23 mouse cellular contexts compared by ENCODE assay signal in the genomic region with DNA sequence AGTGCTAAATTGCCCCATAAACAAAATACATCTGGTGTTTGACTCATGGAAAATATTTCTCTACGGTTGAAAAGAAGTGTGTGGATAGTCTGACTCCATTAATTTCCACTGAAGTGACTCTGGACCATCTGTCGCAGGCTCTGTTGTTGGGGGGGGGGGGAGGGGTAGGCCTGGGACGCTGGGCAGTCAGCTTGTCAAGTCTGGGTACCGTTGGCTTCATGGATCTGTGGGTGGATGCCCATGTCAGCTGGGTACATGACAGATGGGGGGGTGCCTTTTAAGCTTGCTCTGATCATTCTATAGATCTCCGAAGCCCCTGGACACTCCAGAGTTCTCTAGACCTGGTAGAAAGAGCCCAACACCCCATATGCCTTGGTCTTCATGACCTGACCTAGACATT.
A peak's percentile ranks its signal among the peaks of the same experiment; 100 is the strongest.
DNase-seq lines count a peak whose midpoint lies in the region; ATAC-seq and TF ChIP-seq lines count a peak whose summit lies in the region.
"Had no signal": no experiment of that assay in that cellular context is flagged by ENCODE, and none has a peak within 500 bp of the region (broad histone marks: within the 10 kb centered on the region; RNA-seq: fewer than 3 reads in every experiment).

No protein-coding gene starts in this region.

- no peak overlapping the region for H3K4me2 ChIP-seq in forebrain, embryonic 15.5 days (replicated peaks)
- no peak overlapping the region for H3K4me2 ChIP-seq in forebrain, embryonic 14.5 days (ENCODE audit: low read length)
- H3K4me2 ChIP-seq in limb, embryonic 14.5 days (replicated peaks; ENCODE audit: low read depth, low read length, severe bottlenecking) = no peak overlapping the region
- no peak overlapping the region for H3K4me2 ChIP-seq in forebrain, postnatal 0 days (ENCODE audit: low read depth)
- H3K4me2 ChIP-seq: embryonic facial prominence, embryonic 13.5 days; forebrain, embryonic 13.5 days; limb, embryonic 12.5 days; liver, embryonic 13.5 days had no signal

- H3K4me3 ChIP-seq in forebrain, embryonic 15.5 days = no peak overlapping the region
- H3K4me3 ChIP-seq in forebrain, embryonic 14.5 days (ENCODE audit: low read depth, low read length) = no peak overlapping the region
- H3K4me3 ChIP-seq in limb, embryonic 14.5 days (replicated peaks; ENCODE audit: low read length) = no peak overlapping the region
- no peak overlapping the region for H3K4me3 ChIP-seq in limb, embryonic 10.5 days
- H3K4me3 ChIP-seq in forebrain, postnatal 0 days (ENCODE audit: low read depth, low read length) = no peak overlapping the region
- H3K4me3 ChIP-seq: embryonic facial prominence, embryonic 13.5 days; forebrain, embryonic 13.5 days; heart, adult 2 months; limb, embryonic 12.5 days; liver, embryonic 13.5 days had no signal

- no peak for TF ChIP-seq CTCF in forebrain, postnatal 0 days (IDR thresholded peaks at IDR 0.05; ENCODE audit: low read depth)

- H3K9ac ChIP-seq in forebrain, embryonic 15.5 days (replicated peaks) = no peak overlapping the region
- no peak overlapping the region for H3K9ac ChIP-seq in forebrain, embryonic 14.5 days (ENCODE audit: low read length)
- H3K9ac ChIP-seq in limb, embryonic 14.5 days (ENCODE audit: low read depth, low read length, severe bottlenecking) = no peak overlapping the region
- H3K9ac ChIP-seq in forebrain, postnatal 0 days = no peak overlapping the region
- H3K9ac ChIP-seq: embryonic facial prominence, embryonic 13.5 days; forebrain, embryonic 13.5 days; limb, embryonic 12.5 days; liver, embryonic 13.5 days had no signal

- H3K27ac ChIP-seq in forebrain, embryonic 15.5 days (replicated peaks) = 0 out of 2 replicates have a peak overlapping the region, but pooled peaks have one; percentile 14
- H3K27ac ChIP-seq in forebrain, embryonic 14.5 days (ENCODE audit: low read depth, low read length) = no peak overlapping the region
- no peak overlapping the region for H3K27ac ChIP-seq in limb, embryonic 14.5 days (replicated peaks; ENCODE audit: low read depth, low read length)
- H3K27ac ChIP-seq in limb, embryonic 10.5 days = no peak overlapping the region
- H3K27ac ChIP-seq in forebrain, postnatal 0 days (ENCODE audit: low read depth, low read length) = no peak overlapping the region
- H3K27ac ChIP-seq: embryonic facial prominence, embryonic 13.5 days; forebrain, embryonic 13.5 days; heart, adult 2 months; limb, embryonic 12.5 days; liver, embryonic 13.5 days had no signal

- no peak for DNase-seq in forebrain, embryonic 14.5 days (ENCODE audit: low spot score)
- peak; percentile 34 for DNase-seq in limb, embryonic 14.5 days (ENCODE audit: low spot score)
- DNase-seq in limb, embryonic 10.5 days (ENCODE audit: low spot score) = no peak
- DNase-seq in cerebellum, adult 9-10 months = peak; percentile 19
- DNase-seq in retina, postnatal 1 day = peak; percentile 51
- DNase-seq in right cerebral cortex, adult 2 months (ENCODE audit: low spot score in 2 of 2) = no peak
- DNase-seq in forebrain, postnatal 0 days = no peak
- DNase-seq: adrenal gland, postnatal 25 days; gastrocnemius, postnatal 25 days; heart, adult 2 months; heart, postnatal 36 days; kidney, adult 18-20 months; liver, embryonic 13.5 days; lung, adult 2 months; lung, postnatal 36 days; thymus, adult 18-20 months; thymus, postnatal 36 days had no signal

- H3K4me1 ChIP-seq in forebrain, embryonic 15.5 days = peaks cover 35% of the 10 kb centered on the region
- peaks cover 15% of the 10 kb centered on the region for H3K4me1 ChIP-seq in forebrain, embryonic 14.5 days (ENCODE audit: control insufficient read depth, insufficient read depth, low read length)
- H3K4me1 ChIP-seq in limb, embryonic 14.5 days (ENCODE audit: control insufficient read depth, insufficient read depth, low read length) = no peaks in the 10 kb centered on the region; the same call in 1 of the 2 replicates
- peaks cover 6% of the 10 kb centered on the region; the same call in 1 of the 2 replicates for H3K4me1 ChIP-seq in limb, embryonic 10.5 days
- H3K4me1 ChIP-seq in forebrain, postnatal 0 days (ENCODE audit: insufficient read depth) = 0 out of 2 replicates have a peak, but pooled peaks cover 6% of the 10 kb centered on the region
- H3K4me1 ChIP-seq: limb, embryonic 12.5 days; liver, embryonic 13.5 days had no signal

- ATAC-seq in forebrain, embryonic 15.5 days (replicated peaks) = no peak
- ATAC-seq in forebrain, embryonic 14.5 days = no peak
- ATAC-seq in limb, embryonic 14.5 days (ENCODE audit: low FRiP score, low read depth) = no peak
- ATAC-seq in forebrain, postnatal 0 days = no peak
- ATAC-seq: CD4-positive, CD25-positive, alpha-beta regulatory T cell, adult 4 months; forebrain, embryonic 13.5 days; midbrain, embryonic 16.5 days had no signal

- H3K9me3 ChIP-seq in forebrain, embryonic 15.5 days = no peaks in the 10 kb centered on the region
- H3K9me3 ChIP-seq in forebrain, embryonic 14.5 days (replicated peaks; ENCODE audit: control insufficient read depth, low read length) = no peaks in the 10 kb centered on the region
- no peaks in the 10 kb centered on the region for H3K9me3 ChIP-seq in limb, embryonic 14.5 days (ENCODE audit: control insufficient read depth, low read length)
- no peaks in the 10 kb centered on the region for H3K9me3 ChIP-seq in limb, embryonic 10.5 days (replicated peaks)
- H3K9me3 ChIP-seq in forebrain, postnatal 0 days (ENCODE audit: low read length) = no peaks in the 10 kb centered on the region
- H3K9me3 ChIP-seq: embryonic facial prominence, embryonic 13.5 days; forebrain, embryonic 13.5 days; limb, embryonic 12.5 days; liver, embryonic 13.5 days had no signal

- H3K36me3 ChIP-seq in forebrain, embryonic 15.5 days = no peaks in the 10 kb centered on the region
- H3K36me3 ChIP-seq in forebrain, embryonic 14.5 days (ENCODE audit: control insufficient read depth, insufficient read depth, low read length) = no peaks in the 10 kb centered on the region
- H3K36me3 ChIP-seq in limb, embryonic 14.5 days (ENCODE audit: control insufficient read depth, insufficient read depth, low read length) = no peaks in the 10 kb centered on the region
- no peaks in the 10 kb centered on the region for H3K36me3 ChIP-seq in limb, embryonic 10.5 days
- H3K36me3 ChIP-seq in forebrain, postnatal 0 days (ENCODE audit: insufficient read depth) = no peaks in the 10 kb centered on the region
- H3K36me3 ChIP-seq: embryonic facial prominence, embryonic 13.5 days; limb, embryonic 12.5 days; liver, embryonic 13.5 days had no signal

- 64% methylated on average over 5 of the region's 5 CpGs for WGBS in forebrain, embryonic 15.5 days
- WGBS in forebrain, embryonic 14.5 days = 81% methylated on average over 5 of the region's 5 CpGs
- 37% methylated on average over 5 of the region's 5 CpGs for whole genome bisulfite sequencing in limb, embryonic 14.5 days
- WGBS in limb, embryonic 10.5 days = 82% methylated on average over 5 of the region's 5 CpGs
- WGBS in forebrain, postnatal 0 days = 67% methylated on average over 5 of the region's 5 CpGs

- H3K27me3 ChIP-seq in forebrain, embryonic 15.5 days = no peaks in the 10 kb centered on the region
- no peaks in the 10 kb centered on the region for H3K27me3 ChIP-seq in forebrain, embryonic 14.5 days (replicated peaks; ENCODE audit: control insufficient read depth, insufficient read depth, low read length)
- H3K27me3 ChIP-seq in limb, embryonic 14.5 days (ENCODE audit: control insufficient read depth, insufficient read depth, low read length) = no peaks in the 10 kb centered on the region
- no peaks in the 10 kb centered on the region for H3K27me3 ChIP-seq in limb, embryonic 10.5 days (ENCODE audit: low read depth, poor library complexity, severe bottlenecking)
- H3K27me3 ChIP-seq in forebrain, postnatal 0 days (ENCODE audit: insufficient read depth, low read length) = no peaks in the 10 kb centered on the region
- H3K27me3 ChIP-seq: embryonic facial prominence, embryonic 13.5 days; forebrain, embryonic 13.5 days; limb, embryonic 12.5 days; liver, embryonic 13.5 days had no signal

- TF ChIP-seq POLR2A in limb, embryonic 14.5 days (IDR thresholded peaks at IDR 0.05; ENCODE audit: borderline replicate concordance, extremely low read depth, insufficient read depth, insufficient read length) = no peak

Comparison
In these comparisons a context has a peak if more than half of its experiments do, and no peak if none do; other contexts are left out.
1. DNase-seq: peak in limb, embryonic 14.5 days (single experiment), cerebellum, adult 9-10 months (single experiment) and retina, postnatal 1 day (single experiment); none in forebrain, embryonic 14.5 days (single experiment), limb, embryonic 10.5 days (single experiment), right cerebral cortex, adult 2 months (0 of 2) and forebrain, postnatal 0 days (single experiment).